Mouse (Mus musculus) liver, adult 2 months (tissue): Measurements from ENCODE around the gene Pdzrn3.

Experiments used
- CTCF ChIP-seq: fragments of 200-500 bp; IDR thresholded peaks from 2 replicates; pipeline ENCODE4 v1.5.1; 2011; ENCODE audit warnings: low read depth, low read length, control low read depth
- POLR2A ChIP-seq: fragments of 200-500 bp; IDR thresholded peaks from 2 replicates; pipeline ENCODE4 v1.6.1; 2011; ENCODE audit warnings: low read length, control low read depth; ENCODE audit not compliant: insufficient read depth; ENCODE audit errors: extremely low read depth

GRCm38 (mm10) chr6:101392801-101393117 is 15.1 kb upstream of the Pdzrn3 start:
- no peak for TF ChIP-seq POLR2A
- no peak for TF ChIP-seq CTCF
